ENCODE assay signal across 12 mouse cellular contexts in genomic region chr8:117148520-117148919, GRCm38 (mm10). TPM values are rescaled to one million over a fixed set of nuclear protein-coding genes. Genes with fewer than 3 reads are reported as not detected.
DNase-seq lines count a peak whose midpoint lies in the region; TF ChIP-seq lines count a peak whose summit lies in the region.
"Had no signal": no experiment of that assay in that cellular context is flagged by ENCODE, and none has a peak within 500 bp of the region (broad histone marks: within the 10 kb centered on the region; RNA-seq: fewer than 3 reads in every experiment).

No protein-coding gene starts in this region.

- no peak for DNase-seq in layer of hippocampus, adult 2 months (ENCODE audit: low spot score in 2 of 2)
- DNase-seq in layer of hippocampus, adult 18-20 months (ENCODE audit: low spot score in 2 of 2): no peak
- peak; percentile 22 for DNase-seq in thymus, postnatal 4 days
- no peak for DNase-seq in thymus, adult 18-20 months
- DNase-seq in brain, embryonic 14.5 days (ENCODE audit: low read depth): no peak
- DNase-seq in adrenal gland, postnatal 36 days: no peak
- DNase-seq in adipocyte (ENCODE audit: low spot score): no peak
- DNase-seq: midbrain, embryonic 14.5 days had no signal

- H3K4me3 ChIP-seq in layer of hippocampus, adult 2 months: no peak overlapping the region
- H3K4me3 ChIP-seq: heart, embryonic 13.5 days; hindbrain, embryonic 15.5 days; liver, embryonic 15.5 days had no signal

- TF ChIP-seq POLR2A in brain, embryonic 14.5 days (IDR thresholded peaks at IDR 0.05; ENCODE audit: borderline replicate concordance, extremely low read depth, insufficient read depth, insufficient read length, poor library complexity, severe bottlenecking): no peak

- peak; percentile 64 for TF ChIP-seq CTCF in layer of hippocampus, adult 2 months (conservative IDR thresholded peaks at IDR 0.05)
- TF ChIP-seq CTCF in brain, embryonic 14.5 days (IDR thresholded peaks at IDR 0.05; ENCODE audit: borderline replicate concordance, extremely low read depth, insufficient read depth, insufficient read length): peak; percentile 19; the same call in 1 of the 2 replicates

- H3K27ac ChIP-seq in layer of hippocampus, adult 2 months: no peak overlapping the region
- H3K27ac ChIP-seq: heart, embryonic 13.5 days; hindbrain, embryonic 15.5 days; liver, embryonic 15.5 days had no signal

RNA-seq across cellular contexts. Expression of gene Gan, which starts 9.4 kb away (rescaled TPM):
- total RNA-seq in layer of hippocampus, adult 2 months (2021): 10 to 100 TPM; 16.6 to 17.6 TPM
- 10 to 100 TPM; 18.5 to 19.4 TPM for total RNA-seq in layer of hippocampus, adult 18-20 months (2021)
- polyA plus RNA-seq in brain, embryonic 14.5 days (2012; rRNA removed): 8.0 and 10.5 TPM in 2 replicates
- 10 to 100 TPM; 11.4 to 13.0 TPM for total RNA-seq in adrenal gland, postnatal 36 days (2021)

RNA-seq across cellular contexts. Expression of gene Bco1, which starts 52.9 kb away (rescaled TPM):
- not detected for total RNA-seq in layer of hippocampus, adult 2 months (2021)
- not detected for total RNA-seq in layer of hippocampus, adult 18-20 months (2021)
- polyA plus RNA-seq in brain, embryonic 14.5 days (2012; rRNA removed): 0.11 and 0.12 TPM in 2 replicates
- under 1 TPM; 0.30 to 0.79 TPM for total RNA-seq in adrenal gland, postnatal 36 days (2021)
- total RNA-seq: left cerebral cortex, adult 8-10 months had no signal
- polyA plus RNA-seq: midbrain, embryonic 14.5 days had no signal
